Mouse (Mus musculus) mammary gland, adult 2 months (tissue): Measurements from ENCODE around the gene Setdb1. TPM values are rescaled to one million over a fixed set of nuclear protein-coding genes. Genes with fewer than 3 reads are reported as not detected.

Experiments used
- polyA plus RNA-seq: library from polyadenylated mRNA; depleted of rRNA; stranded (reverse); fragments of >200 nt; gene quantifications from 2 replicates; pipeline ENCODE4 v1.2.3, GENCODE M21; 2012; ENCODE audit warnings: low replicate concordance; rRNA removed

The Setdb1 gene
- 10.2 and 20.4 TPM in 2 replicates for polyA plus RNA-seq

GRCm38 (mm10) chr3:95356701-95357449 lies at the start of gene Setdb1:
Gene Setdb1 (minus strand): TSS chr3:95357202.

DNA sequence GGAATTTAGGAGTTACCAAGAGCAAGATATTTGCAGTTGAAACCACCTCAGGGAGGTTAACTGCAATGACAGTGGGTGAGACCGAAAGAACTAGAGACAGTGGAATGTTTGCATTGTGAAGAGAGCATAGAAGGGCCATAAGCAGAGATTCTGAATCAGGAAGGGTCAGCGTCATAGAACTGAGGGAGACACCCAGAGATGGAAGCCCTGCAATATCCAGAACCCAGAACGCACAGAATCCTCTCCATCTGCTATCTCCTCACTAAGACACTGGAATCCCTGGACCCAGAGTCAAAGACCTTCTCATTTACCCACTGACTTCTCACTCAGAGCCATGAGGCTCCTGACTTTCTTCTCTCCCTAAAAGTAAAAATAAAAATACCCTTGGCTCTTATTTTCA lies 45.7 kb upstream of the Setdb1 start, which contains the start of gene 4930558C23Rik:
Gene 4930558C23Rik, minus strand, starts transcription at position 101 of the 400 bp plus-strand sequence.

GRCm38 (mm10) chr3:95314486-95315093 lies 42.4 kb downstream of the Setdb1 start, which contains the start of gene Cers2:
Gene Cers2 (plus strand): TSS chr3:95314791.

DNA sequence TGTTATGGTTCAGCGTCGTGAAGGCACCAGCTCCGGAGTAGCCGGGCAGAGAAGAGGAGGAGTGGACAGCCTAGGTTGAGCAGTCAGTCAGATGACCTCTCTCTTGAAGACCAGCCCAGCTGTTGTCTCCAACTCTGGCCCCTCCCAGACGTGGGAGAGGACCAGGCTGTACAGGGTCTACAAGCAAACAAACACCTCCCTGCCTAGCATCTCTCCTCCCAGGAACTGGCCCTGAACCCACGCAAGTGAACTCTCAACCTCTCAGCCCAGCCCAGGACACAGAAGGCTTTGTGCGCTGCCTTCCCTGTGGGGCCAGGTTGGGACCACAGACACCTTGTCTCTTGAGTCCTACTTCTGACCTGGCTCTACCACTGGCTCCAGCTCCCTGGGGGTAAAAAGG lies 49.9 kb downstream of the Setdb1 start, which contains the start of gene Anxa9:
Gene Anxa9, minus strand, starts transcription at position 77 of the 400 bp plus-strand sequence.

DNA sequence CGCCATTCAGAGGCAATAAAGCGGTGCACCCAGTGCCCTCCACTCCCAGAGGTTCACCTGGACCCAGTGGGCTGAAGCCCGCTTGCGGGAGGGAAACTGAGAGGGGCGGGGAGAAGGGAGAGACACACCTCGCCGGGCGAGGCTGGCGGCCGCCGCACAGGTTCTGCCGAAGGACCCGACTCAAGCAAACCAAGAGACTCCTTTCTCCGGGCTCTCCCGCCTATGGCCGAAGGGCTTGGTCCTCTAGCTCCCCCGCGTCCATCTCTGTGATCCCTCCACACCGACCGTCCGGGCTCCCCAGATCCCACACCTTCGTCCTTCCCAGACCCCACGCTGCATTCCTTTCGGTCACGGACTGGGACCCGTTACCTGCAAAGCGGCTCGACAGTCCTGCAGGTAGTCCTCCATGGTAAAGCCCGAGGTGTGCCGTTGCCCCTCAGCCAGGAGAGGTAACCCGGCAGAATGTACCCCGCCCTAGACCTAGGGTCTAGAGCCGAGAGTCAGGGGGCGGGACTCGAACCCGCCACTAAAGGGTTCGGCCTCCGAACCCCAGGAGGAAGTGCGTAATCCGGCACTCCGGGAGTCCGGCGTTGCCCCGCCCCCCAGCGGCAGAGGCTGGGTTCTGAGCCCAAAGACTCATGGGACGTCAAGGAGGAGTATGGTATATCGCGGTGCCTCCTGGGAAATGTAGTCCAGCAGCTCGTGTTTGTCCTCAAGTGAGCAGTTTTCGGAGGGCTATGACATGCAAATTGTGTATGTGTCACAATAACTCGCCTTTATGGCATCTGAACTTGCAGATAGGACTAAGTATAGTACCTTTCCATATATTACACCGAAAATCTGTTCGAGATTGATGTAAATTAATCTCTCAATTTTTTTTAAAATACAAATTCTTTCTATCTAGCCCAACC lies 75.5 kb downstream of the Setdb1 start, which contains the start of the genes Mindy1 and Prune1:
Gene Mindy1, plus strand, starts transcription at position 130 of the 911 bp plus-strand sequence.
Gene Prune1, minus strand, starts transcription at position 861 of the 911 bp plus-strand sequence.

Other genes with a start within 250 kb of the Setdb1 start
- 59.2 and 69.5 TPM in 2 replicates for gene Vps72, start 246.2 kb downstream of the Setdb1 start, polyA plus RNA-seq
- 0.29 and 95.0 TPM in 2 replicates for gene Tmod4, start 232.7 kb downstream of the Setdb1 start, polyA plus RNA-seq
- gene Scnm1, start 223.2 kb downstream of the Setdb1 start, polyA plus RNA-seq = 33.2 and 59.5 TPM in 2 replicates
- 5.5 and 9.7 TPM in 2 replicates for gene Lysmd1, start 223.1 kb downstream of the Setdb1 start, polyA plus RNA-seq
- 44.7 and 78.5 TPM in 2 replicates for gene Tnfaip8l2, start 214.8 kb downstream of the Setdb1 start, polyA plus RNA-seq
- gene Sema6c, start 196.7 kb downstream of the Setdb1 start, polyA plus RNA-seq = 36.1 and 54.1 TPM in 2 replicates
- 10.1 and 18.0 TPM in 2 replicates for gene Gabpb2, start 139.3 kb downstream of the Setdb1 start, polyA plus RNA-seq
- 75.4 and 77.4 TPM in 2 replicates for gene Cdc42se1, start 128.5 kb downstream of the Setdb1 start, polyA plus RNA-seq
- 15.6 and 32.3 TPM in 2 replicates for gene Mllt11, start 125.0 kb downstream of the Setdb1 start, polyA plus RNA-seq
- gene Gm128, start 115.6 kb downstream of the Setdb1 start, polyA plus RNA-seq = 0.38 and 0.46 TPM in 2 replicates
- 1.2 and 2.4 TPM in 2 replicates for gene Bnipl, start 106.0 kb downstream of the Setdb1 start, polyA plus RNA-seq
- gene Mindy1, start 75.9 kb downstream of the Setdb1 start, polyA plus RNA-seq = 96.5 and 107 TPM in 2 replicates
- gene Prune1, start 75.1 kb downstream of the Setdb1 start, polyA plus RNA-seq = 14.0 and 42.8 TPM in 2 replicates
- gene Anxa9, start 50.0 kb downstream of the Setdb1 start, polyA plus RNA-seq = 3.0 and 7.5 TPM in 2 replicates
- gene Cers2, start 42.4 kb downstream of the Setdb1 start, polyA plus RNA-seq = 86.4 and 142 TPM in 2 replicates
- gene 4930558C23Rik, start 45.6 kb upstream of the Setdb1 start, polyA plus RNA-seq = not detected in 2 replicates
- gene Arnt, start 77.2 kb upstream of the Setdb1 start, polyA plus RNA-seq = 44.8 and 49.7 TPM in 2 replicates
- 25.3 and 52.6 TPM in 2 replicates for gene Ctsk, start 142.1 kb upstream of the Setdb1 start, polyA plus RNA-seq
- gene Ctss, start 169.6 kb upstream of the Setdb1 start, polyA plus RNA-seq = 38.3 and 57.6 TPM in 2 replicates
- not detected in 2 replicates for gene Hormad1, start 202.5 kb upstream of the Setdb1 start, polyA plus RNA-seq
- 4.0 and 8.2 TPM in 2 replicates for gene Golph3l, start 231.7 kb upstream of the Setdb1 start, polyA plus RNA-seq